Mouse (Mus musculus) embryonic facial prominence, embryonic 10.5 days (tissue): ENCODE measurements around the gene Fbxo34. TPM values are rescaled to one million over a fixed set of nuclear protein-coding genes. Genes with fewer than 3 reads are reported as not detected.
"Not testable (repeated sequence)": the region's sequence is repeated elsewhere in the genome, so short reads cannot be mapped to it uniquely, and the experiment has no call there.

Source experiments
- DNase-seq: peaks from one replicate; pipeline ENCODE4 v3.0.0-alpha.2; 2017; ENCODE audit warnings: low spot score
- H3K27ac ChIP-seq: fragments of 300-500 bp; sonication (generic); replicated peaks from 2 replicates; pipeline ENCODE4 v1.5.1; 2016; ENCODE audit warnings: mild to moderate bottlenecking
- H3K27me3 ChIP-seq: fragments of 300-500 bp; sonication (generic); replicated peaks from 2 replicates; pipeline ENCODE4 v1.6.1; 2016; ENCODE audit warnings: low read depth, mild to moderate bottlenecking; ENCODE audit not compliant: poor library complexity, severe bottlenecking
- H3K36me3 ChIP-seq: fragments of 300-500 bp; sonication (generic); replicated peaks from 2 replicates; pipeline ENCODE4 v1.6.1; 2016; ENCODE audit warnings: mild to moderate bottlenecking, moderate library complexity
- H3K4me1 ChIP-seq: fragments of 300-500 bp; sonication (generic); 2 replicates; pipeline ENCODE4 v1.6.1; 2016
- H3K4me3 ChIP-seq: fragments of 300-500 bp; sonication (generic); 2 replicates; pipeline ENCODE4 v1.5.1; 2016; ENCODE audit warnings: mild to moderate bottlenecking, moderate library complexity
- H3K9me3 ChIP-seq: fragments of 300-500 bp; sonication (generic); 2 replicates; pipeline ENCODE4 v1.6.1; 2016; ENCODE audit warnings: mild to moderate bottlenecking
- WGBS: fragments of 180-500 bp; shearing (Covaris S2); methylation state at CpG from one replicate; pipeline ENCODE4 v1.1.7; 2016; 5-methylcytosine and 5-hydroxymethylcytosine counted together
- polyA plus RNA-seq: library from polyadenylated mRNA; unstranded; fragments of >200 nt; fragmentation: Nextera tagmentation; extraction: Ambion mirVana; gene quantifications from 2 replicates; pipeline ENCODE4 v1.2.1, GENCODE M21; 2016

The Fbxo34 gene
- polyA plus RNA-seq = 23.4 and 23.7 TPM in 2 replicates

- H3K27me3 ChIP-seq, H3K36me3 ChIP-seq, H3K4me3 ChIP-seq, DNase-seq, H3K9me3 ChIP-seq, H3K27ac ChIP-seq, H3K4me1 ChIP-seq: not testable (repeated sequence)
- 85% methylated on average over 5 of the region's 5 CpGs for WGBS
These were observed at the start of gene Fbxo34 for GRCm38 (mm10) chr14:47450121-47450520. Fbxo34 (plus strand) TSS chr14:47450421.

- Histone ChIP-seq H3K4me3 (no peak overlapping the region), H3K9me3 (no peaks in the 10 kb centered on the region), H3K27ac (no peak overlapping the region), H3K27me3 (no peaks in the 10 kb centered on the region), H3K36me3 (peaks cover 100% of the 10 kb centered on the region), H3K4me1 (no peaks in the 10 kb centered on the region)
- 90% methylated on average over 8 of the region's 8 CpGs for WGBS
- no peak for DNase-seq
These were observed 47.5 kb upstream of the Fbxo34 start for GRCm38 (mm10) chr14:47402735-47403134.

GRCm38 (mm10) chr14:47406000-47406399, 44.2 kb upstream of the Fbxo34 start:
- Histone ChIP-seq H3K27me3 (no peaks in the 10 kb centered on the region), H3K27ac (no peak overlapping the region), H3K9me3 (no peaks in the 10 kb centered on the region), H3K36me3 (peaks cover 100% of the 10 kb centered on the region), H3K4me3 (no peak overlapping the region), H3K4me1 (no peaks in the 10 kb centered on the region)
- WGBS = 90% methylated on average over 9 of the region's 9 CpGs
- DNase-seq = no peak

- Histone ChIP-seq H3K27me3 (no peaks in the 10 kb centered on the region), H3K4me1 (peaks cover 17% of the 10 kb centered on the region), H3K9me3 (no peaks in the 10 kb centered on the region), H3K4me3 (peak overlapping the region; percentile 81), H3K27ac (peak overlapping the region; percentile 89), H3K36me3 (peaks cover 41% of the 10 kb centered on the region)
- 35% methylated on average over 3 of the region's 3 CpGs for WGBS
- DNase-seq = no peak
These were observed 32.9 kb upstream of the Fbxo34 start for GRCm38 (mm10) chr14:47417346-47417745.

- Histone ChIP-seq H3K27ac (peak within 1 kb of the TSS; percentile 89), H3K4me1 (peaks cover 17% of the 10 kb centered on the region), H3K36me3 (peaks cover 34% of the 10 kb centered on the region), H3K4me3 (peak within 1 kb of the TSS; percentile 81), H3K9me3 (no peaks in the 10 kb centered on the region), H3K27me3 (no peaks in the 10 kb centered on the region)
- peak; percentile 95 for DNase-seq
- WGBS = 2% methylated on average over 36 of the region's 36 CpGs
These were observed 32.2 kb upstream of the Fbxo34 start, which contains the start of gene Dlgap5 for GRCm38 (mm10) chr14:47417775-47418665. Dlgap5 (minus strand) TSS chr14:47418407.

GRCm38 (mm10) chr14:47418666-47418991, 31.6 kb upstream of the Fbxo34 start:
- no peaks in the 10 kb centered on the region for H3K9me3 ChIP-seq
- H3K36me3 ChIP-seq = peaks cover 28% of the 10 kb centered on the region
- peaks cover 17% of the 10 kb centered on the region for H3K4me1 ChIP-seq
- 49% methylated on average over 5 of the region's 5 CpGs for WGBS
- DNase-seq = no peak
- peak overlapping the region; percentile 89 for H3K27ac ChIP-seq
- H3K27me3 ChIP-seq = no peaks in the 10 kb centered on the region
- peak overlapping the region; percentile 81 for H3K4me3 ChIP-seq

- DNase-seq = no peak
- H3K4me3 ChIP-seq = no peak overlapping the region; the same call in 1 of the 2 replicates
- H3K27me3 ChIP-seq = no peaks in the 10 kb centered on the region
- peaks cover 17% of the 10 kb centered on the region for H3K4me1 ChIP-seq
- no peaks in the 10 kb centered on the region for H3K9me3 ChIP-seq
- WGBS = 88% methylated on average over 9 of the region's 9 CpGs
- H3K27ac ChIP-seq = peak overlapping the region; percentile 89; the same call in 1 of the 2 replicates
- H3K36me3 ChIP-seq = peaks cover 23% of the 10 kb centered on the region
These were observed 31.1 kb upstream of the Fbxo34 start for GRCm38 (mm10) chr14:47419034-47419625.

- Histone ChIP-seq H3K4me1 (peaks cover 17% of the 10 kb centered on the region), H3K36me3 (peaks cover 16% of the 10 kb centered on the region), H3K9me3 (no peaks in the 10 kb centered on the region), H3K27ac (no peak overlapping the region), H3K4me3 (no peak overlapping the region), H3K27me3 (no peaks in the 10 kb centered on the region)
- 93% methylated on average over 24 of the region's 24 CpGs for WGBS
- DNase-seq = no peak
These were observed 30.4 kb upstream of the Fbxo34 start for GRCm38 (mm10) chr14:47419723-47420276.

GRCm38 (mm10) chr14:47421606-47422005, 28.6 kb upstream of the Fbxo34 start:
- no peaks in the 10 kb centered on the region for H3K27me3 ChIP-seq
- peak overlapping the region; percentile 65; the same call in 1 of the 2 replicates for H3K27ac ChIP-seq
- H3K9me3 ChIP-seq = no peaks in the 10 kb centered on the region
- no peak overlapping the region for H3K4me3 ChIP-seq
- H3K36me3 ChIP-seq = no peaks in the 10 kb centered on the region
- H3K4me1 ChIP-seq = peaks cover 17% of the 10 kb centered on the region
- WGBS = 39% methylated on average over 2 of the region's 2 CpGs
- peak; percentile 56 for DNase-seq

GRCm38 (mm10) chr14:47422466-47422865, 27.8 kb upstream of the Fbxo34 start:
- Histone ChIP-seq H3K4me1 (peaks cover 8% of the 10 kb centered on the region), H3K27me3 (no peaks in the 10 kb centered on the region), H3K27ac (no peak overlapping the region), H3K36me3 (no peaks in the 10 kb centered on the region), H3K4me3 (no peak overlapping the region), H3K9me3 (no peaks in the 10 kb centered on the region)
- no peak for DNase-seq
- WGBS = 65% methylated on average over 4 of the region's 4 CpGs

- Histone ChIP-seq H3K4me3 (no peak overlapping the region), H3K4me1 (no peaks in the 10 kb centered on the region), H3K36me3 (no peaks in the 10 kb centered on the region), H3K27ac (no peak overlapping the region), H3K27me3 (no peaks in the 10 kb centered on the region), H3K9me3 (no peaks in the 10 kb centered on the region)
- no peak for DNase-seq
These were observed 17.2 kb upstream of the Fbxo34 start for GRCm38 (mm10) chr14:47432987-47433386.

GRCm38 (mm10) chr14:47438947-47439346, 11.3 kb upstream of the Fbxo34 start:
- WGBS = 73% methylated on average over 3 of the region's 3 CpGs
- no peak for DNase-seq

More at GRCm38 (mm10) chr14:47438947-47439346, 11.3 kb upstream of the Fbxo34 start:
- Histone ChIP-seq H3K4me1 (no peaks in the 10 kb centered on the region), H3K36me3 (no peaks in the 10 kb centered on the region), H3K27ac (no peak overlapping the region), H3K27me3 (no peaks in the 10 kb centered on the region), H3K9me3 (peaks cover 11% of the 10 kb centered on the region; the same call in 1 of the 2 replicates), H3K4me3 (no peak overlapping the region)
